Mouse (Mus musculus) limb, embryonic 15.5 days (tissue): Measurements from ENCODE around the gene Gm15557. TPM values are rescaled to one million over a fixed set of nuclear protein-coding genes. Genes with fewer than 3 reads are reported as not detected.

Experiments
- ATAC-seq: fragments of 200-750 bp; cut with Nextera tagmentation; 2 replicates; pipeline ENCODE4 v1.8.0; 2017; ENCODE audit warnings: low read depth, moderate TSS enrichment; ENCODE audit not compliant: insufficient number of reproducible peaks, low FRiP score, low TSS enrichment
- H3K27ac ChIP-seq: fragments of 300-500 bp; sonication (generic); 2 replicates; pipeline ENCODE4 v1.5.1; 2015; ENCODE audit warnings: moderate library complexity, mild to moderate bottlenecking, inconsistent platforms
- H3K27me3 ChIP-seq: fragments of 300-500 bp; sonication (generic); 2 replicates; pipeline ENCODE4 v1.6.1; 2015; ENCODE audit warnings: inconsistent platforms
- H3K36me3 ChIP-seq: fragments of 300-500 bp; sonication (generic); 2 replicates; pipeline ENCODE4 v1.6.1; 2015; ENCODE audit warnings: inconsistent platforms
- H3K4me1 ChIP-seq: fragments of 300-500 bp; sonication (generic); 2 replicates; pipeline ENCODE4 v1.6.1; 2015; ENCODE audit warnings: inconsistent platforms
- H3K4me2 ChIP-seq: fragments of 300-500 bp; sonication (generic); 2 replicates; pipeline ENCODE4 v1.6.1; 2015; ENCODE audit warnings: mild to moderate bottlenecking, inconsistent platforms
- H3K4me3 ChIP-seq: fragments of 300-500 bp; sonication (generic); 2 replicates; pipeline ENCODE4 v1.5.1; 2015; ENCODE audit warnings: mild to moderate bottlenecking, inconsistent platforms
- H3K9ac ChIP-seq: fragments of 300-500 bp; sonication (generic); 2 replicates; pipeline ENCODE4 v1.6.1; 2015; ENCODE audit warnings: inconsistent platforms
- H3K9me3 ChIP-seq: fragments of 300-500 bp; sonication (generic); 2 replicates; pipeline ENCODE4 v1.6.1; 2016; ENCODE audit warnings: inconsistent platforms
- WGBS: fragments of 180-500 bp; shearing (Covaris S2); methylation state at CpG from one replicate; pipeline ENCODE4 v1.1.7; 2015; 5-methylcytosine and 5-hydroxymethylcytosine counted together
- polyA plus RNA-seq: library from polyadenylated mRNA; unstranded; fragments of >200 nt; fragmentation: Nextera tagmentation; extraction: Ambion mirVana; gene quantifications from 2 replicates; pipeline ENCODE4 v1.2.1, GENCODE M21; 2015

Gm15557 gene
- polyA plus RNA-seq, 1 experiment from 2014 or later = 0.13 TPM

DNA sequence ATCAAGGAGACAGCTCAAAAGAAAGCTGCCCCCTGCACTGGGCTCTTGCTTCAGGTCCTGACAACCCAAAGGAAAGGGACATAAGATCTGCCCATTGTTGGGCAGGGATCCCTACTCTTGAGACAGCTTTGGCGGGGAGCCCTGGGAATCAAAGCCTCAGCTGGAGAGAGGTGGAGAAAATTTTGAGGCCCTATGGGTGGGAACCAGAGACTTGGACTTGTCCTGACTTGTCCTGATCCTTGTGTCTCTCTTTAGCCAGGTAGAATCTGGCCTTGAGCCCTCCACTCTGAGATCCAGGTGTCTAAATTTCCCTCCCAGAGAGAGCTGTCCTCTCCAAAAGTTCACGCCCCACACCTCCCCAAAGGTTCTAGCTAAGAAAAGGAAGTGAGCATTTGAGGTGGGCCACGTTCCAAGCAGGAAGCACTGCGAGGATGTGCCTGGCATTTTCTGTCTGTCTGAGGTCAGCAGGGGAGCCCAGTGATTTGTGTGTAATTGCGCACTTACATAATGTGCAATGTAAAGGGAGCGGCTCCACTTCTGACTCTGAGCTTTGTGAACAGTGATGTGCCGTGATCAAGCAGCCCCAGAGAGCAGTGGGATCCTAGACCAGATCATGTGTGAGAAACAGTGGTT lies 515 bp upstream of the Gm15557 start:
- no peak overlapping the region for H3K4me2 ChIP-seq
- WGBS = 67% methylated on average over 7 of the region's 7 CpGs

DNA sequence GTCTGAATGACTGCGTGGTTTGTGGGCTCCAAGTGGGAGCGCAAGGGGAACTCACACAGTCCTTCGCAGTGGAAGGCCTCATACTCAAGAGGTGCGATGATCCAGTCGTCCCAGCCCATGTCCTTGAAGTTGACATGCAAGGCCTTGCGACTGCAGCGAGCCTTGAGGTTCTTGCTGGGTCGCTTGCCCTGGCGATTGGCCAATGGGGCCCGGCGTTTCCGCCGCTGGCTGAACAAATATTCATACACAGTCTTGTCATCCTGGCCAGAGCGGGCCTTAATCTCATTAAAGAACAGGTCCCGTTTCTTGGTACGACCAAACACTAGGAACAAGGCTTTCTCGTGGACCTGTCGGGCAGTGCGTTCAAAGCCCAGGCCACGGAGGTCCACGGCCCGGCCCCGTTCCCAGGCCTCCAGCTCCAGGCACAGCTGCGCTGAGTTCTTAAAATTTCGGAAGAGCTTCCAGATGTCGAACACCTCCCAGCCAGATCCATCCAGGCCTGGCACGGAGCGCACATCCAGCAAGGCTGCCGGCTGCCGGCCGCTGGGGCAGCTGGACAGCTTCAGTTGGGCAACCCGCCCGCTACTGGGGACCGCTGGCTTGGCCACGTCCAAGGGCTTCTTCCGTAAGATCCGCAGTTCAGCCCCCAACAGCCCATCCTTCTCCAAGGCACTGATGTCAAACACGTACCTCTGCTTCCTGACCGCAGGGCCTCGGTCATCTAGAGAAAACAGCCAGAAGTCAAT lies 1.3 kb downstream of the Gm15557 start:
- Histone ChIP-seq H3K9me3 (no peaks in the 10 kb centered on the region), H3K36me3 (no peaks in the 10 kb centered on the region), H3K27ac (0 out of 2 replicates have a peak overlapping the region, but pooled peaks have one; percentile 17), H3K9ac (peak overlapping the region; percentile 7; the same call in 1 of the 2 replicates), H3K4me1 (peaks cover 44% of the 10 kb centered on the region), H3K27me3 (no peaks in the 10 kb centered on the region), H3K4me3 (peak overlapping the region; percentile 36), H3K4me2 (peak overlapping the region; percentile 31)
- no peak for ATAC-seq
- WGBS = 61% methylated on average over 40 of the region's 40 CpGs

More for the DNA sequence above, 515 bp upstream of the Gm15557 start:
- Histone ChIP-seq H3K4me3 (no peak overlapping the region), H3K36me3 (no peaks in the 10 kb centered on the region), H3K27me3 (no peaks in the 10 kb centered on the region), H3K9ac (no peak overlapping the region), H3K4me1 (peaks cover 38% of the 10 kb centered on the region), H3K27ac (no peak overlapping the region), H3K9me3 (no peaks in the 10 kb centered on the region)
- no peak for ATAC-seq

DNA sequence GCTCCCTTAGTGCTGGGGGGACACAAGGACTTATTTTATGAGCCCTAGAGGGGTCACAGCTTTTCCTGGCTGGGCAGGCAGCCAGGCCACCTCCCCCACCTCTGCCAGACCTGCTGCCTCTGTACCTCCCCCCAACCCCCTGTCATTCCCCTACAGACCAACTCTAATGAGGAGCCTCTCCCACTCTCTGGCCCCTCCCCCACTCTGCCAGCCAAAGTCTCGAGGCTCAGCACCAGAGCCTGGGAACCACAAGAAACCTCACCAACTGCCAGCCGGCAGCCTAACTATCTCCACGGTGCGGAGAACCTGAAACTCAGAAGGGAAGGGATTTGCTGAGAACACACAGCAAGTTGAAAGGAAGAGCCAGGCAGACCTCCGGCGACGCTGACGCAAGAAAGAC lies 2.9 kb downstream of the Gm15557 start:
- peak overlapping the region; percentile 40 for H3K4me2 ChIP-seq
- no peaks in the 10 kb centered on the region for H3K27me3 ChIP-seq
- H3K4me3 ChIP-seq = peak overlapping the region; percentile 36
- H3K9ac ChIP-seq = 0 out of 2 replicates have a peak overlapping the region, but pooled peaks have one; percentile 26
- H3K36me3 ChIP-seq = no peaks in the 10 kb centered on the region
- no peak for ATAC-seq
- H3K27ac ChIP-seq = peak overlapping the region; percentile 87; the same call in 1 of the 2 replicates
- H3K4me1 ChIP-seq = peaks cover 44% of the 10 kb centered on the region
- whole genome bisulfite sequencing = 4% methylated on average over 8 of the region's 8 CpGs
- no peaks in the 10 kb centered on the region for H3K9me3 ChIP-seq

DNA sequence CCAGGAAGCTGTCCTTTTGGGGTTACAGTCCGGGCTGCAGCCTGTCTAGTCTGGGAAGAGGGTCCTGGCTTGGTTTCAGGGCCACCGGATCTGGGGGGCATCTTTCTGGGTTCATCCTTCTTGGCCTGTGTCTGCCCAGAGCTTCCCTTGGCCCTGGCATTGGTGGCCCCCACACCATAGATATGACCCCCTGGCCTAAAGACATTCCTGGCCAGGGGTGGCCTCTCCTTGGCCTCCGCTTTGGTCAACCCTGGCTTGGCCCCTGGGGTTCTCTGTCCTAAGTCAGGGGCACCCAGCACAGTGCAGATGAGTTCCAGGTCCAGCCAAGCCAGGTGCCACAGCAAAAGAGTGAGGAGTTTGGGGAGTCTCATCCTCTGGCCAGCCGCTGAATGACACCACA lies 4.2 kb downstream of the Gm15557 start:
- Histone ChIP-seq H3K9me3 (no peaks in the 10 kb centered on the region), H3K4me1 (peaks cover 50% of the 10 kb centered on the region), H3K36me3 (no peaks in the 10 kb centered on the region), H3K4me2 (peak overlapping the region; percentile 40), H3K27ac (peak overlapping the region; percentile 87), H3K27me3 (no peaks in the 10 kb centered on the region), H3K9ac (peak overlapping the region; percentile 26; the same call in 1 of the 2 replicates), H3K4me3 (peak overlapping the region; percentile 36)
- no peak for ATAC-seq
- WGBS = 74% methylated on average over 4 of the region's 4 CpGs

DNA sequence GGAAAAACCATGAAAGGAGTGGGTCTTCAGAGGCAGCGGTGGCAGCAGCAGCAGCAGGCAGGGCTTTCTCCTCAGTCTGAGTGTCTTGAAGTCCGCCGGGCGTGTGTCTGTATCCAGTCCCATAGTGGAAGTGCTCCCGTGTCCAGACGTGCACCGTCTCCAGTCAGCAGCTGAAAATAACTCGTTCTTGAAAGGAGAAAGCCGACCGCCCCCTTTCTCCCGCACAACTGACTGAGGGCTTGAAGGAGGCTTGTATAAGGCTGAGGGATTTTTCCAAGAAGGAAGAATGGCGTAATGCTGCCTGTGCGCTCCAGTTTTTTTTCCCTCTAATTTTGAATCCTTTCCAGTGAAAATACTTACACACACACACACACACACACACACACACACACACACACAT lies 4.6 kb downstream of the Gm15557 start, which contains the start of gene Gdf5:
TSS of gene Gdf5 (minus strand) at position 244 of the 400 bp plus-strand sequence.
- Histone ChIP-seq H3K4me1 (peaks cover 51% of the 10 kb centered on the region), H3K4me2 (peak within 1 kb of the TSS; percentile 40), H3K4me3 (peak within 1 kb of the TSS; percentile 36), H3K36me3 (no peaks in the 10 kb centered on the region), H3K9ac (peak within 1 kb of the TSS; percentile 26; the same call in 1 of the 2 replicates), H3K9me3 (no peaks in the 10 kb centered on the region), H3K27me3 (no peaks in the 10 kb centered on the region), H3K27ac (peak within 1 kb of the TSS; percentile 87)
- peak; percentile 60; the same call in 1 of the 2 replicates for ATAC-seq
- WGBS = 9% methylated on average over 13 of the region's 13 CpGs

DNA sequence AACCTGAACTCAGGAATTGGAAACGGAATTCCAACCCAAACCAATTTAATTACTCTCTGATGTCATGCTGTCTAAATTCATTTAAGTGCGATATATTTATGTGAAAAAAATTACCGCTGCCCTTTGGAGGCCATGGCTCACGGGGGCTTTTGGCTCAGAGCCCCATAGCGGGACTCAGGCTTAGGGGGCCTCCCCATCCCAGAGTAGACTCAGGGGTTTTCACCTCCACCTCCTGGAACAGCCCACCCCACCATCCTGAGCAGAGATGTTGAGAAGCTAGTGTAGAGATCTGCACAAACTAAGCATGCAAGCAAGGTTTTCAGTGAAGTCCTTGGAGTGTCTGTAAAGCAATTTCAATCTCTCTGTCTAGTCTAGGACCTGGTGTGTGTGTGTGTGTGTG lies 5.1 kb downstream of the Gm15557 start:
- H3K4me3 ChIP-seq = peak overlapping the region; percentile 36; the same call in 1 of the 2 replicates
- H3K27ac ChIP-seq = peak overlapping the region; percentile 63; the same call in 1 of the 2 replicates
- no peak for ATAC-seq

DNA sequence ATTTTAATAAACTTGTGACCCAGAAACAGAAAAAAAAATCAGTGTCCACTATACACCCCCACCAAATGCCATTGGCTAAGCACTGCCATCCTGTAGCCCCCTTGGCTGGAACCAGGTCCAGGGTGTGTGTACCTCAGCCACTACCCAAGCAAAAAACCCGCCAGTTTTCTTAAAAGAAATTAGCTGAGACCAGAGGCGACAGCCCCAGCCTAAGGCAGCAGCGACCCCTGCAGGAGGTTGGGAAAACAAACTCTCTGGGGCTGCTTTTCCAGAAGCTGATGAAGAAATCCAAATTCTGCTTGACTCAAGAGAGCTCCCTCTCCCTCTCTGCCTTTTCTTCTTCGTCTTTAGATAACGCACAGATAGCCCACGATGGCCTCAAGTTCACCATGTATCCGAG lies 5.5 kb downstream of the Gm15557 start:
- Histone ChIP-seq H3K9ac (no peak overlapping the region), H3K4me2 (no peak overlapping the region), H3K4me1 (peaks cover 46% of the 10 kb centered on the region), H3K36me3 (no peaks in the 10 kb centered on the region), H3K4me3 (no peak overlapping the region), H3K27ac (0 out of 2 replicates have a peak overlapping the region, but pooled peaks have one; percentile 63), H3K9me3 (no peaks in the 10 kb centered on the region), H3K27me3 (no peaks in the 10 kb centered on the region)
- WGBS = 3% methylated on average over 7 of the region's 7 CpGs
- no peak; the same call in 1 of the 2 replicates for ATAC-seq

More for the DNA sequence above, 5.1 kb downstream of the Gm15557 start:
- no peaks in the 10 kb centered on the region for H3K27me3 ChIP-seq
- H3K4me2 ChIP-seq = peak overlapping the region; percentile 40
- H3K9ac ChIP-seq = no peak overlapping the region
- H3K4me1 ChIP-seq = peaks cover 47% of the 10 kb centered on the region
- H3K36me3 ChIP-seq = no peaks in the 10 kb centered on the region
- H3K9me3 ChIP-seq = no peaks in the 10 kb centered on the region
- 16% methylated on average over 5 of the region's 5 CpGs for WGBS

DNA sequence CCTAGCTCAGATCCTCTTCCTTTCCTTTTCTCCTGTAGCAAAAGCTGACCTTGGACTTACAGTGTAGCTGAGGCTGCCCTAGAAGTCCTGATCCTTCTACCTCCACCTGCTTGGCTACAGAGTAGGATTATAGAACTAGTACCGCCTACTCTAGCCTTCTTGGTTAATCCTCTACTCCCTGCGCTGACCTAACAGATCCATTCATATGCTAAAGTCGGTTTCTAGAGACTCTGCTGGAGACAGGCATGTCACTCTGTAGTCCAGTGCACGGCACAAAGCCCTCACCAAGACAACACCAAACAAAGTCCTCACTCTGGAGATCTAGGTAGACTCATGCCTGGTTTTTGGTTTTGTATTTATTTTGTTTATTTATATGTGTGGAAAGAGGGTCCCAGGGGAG lies 6.0 kb downstream of the Gm15557 start:
- H3K4me3 ChIP-seq = no peak overlapping the region

DNA sequence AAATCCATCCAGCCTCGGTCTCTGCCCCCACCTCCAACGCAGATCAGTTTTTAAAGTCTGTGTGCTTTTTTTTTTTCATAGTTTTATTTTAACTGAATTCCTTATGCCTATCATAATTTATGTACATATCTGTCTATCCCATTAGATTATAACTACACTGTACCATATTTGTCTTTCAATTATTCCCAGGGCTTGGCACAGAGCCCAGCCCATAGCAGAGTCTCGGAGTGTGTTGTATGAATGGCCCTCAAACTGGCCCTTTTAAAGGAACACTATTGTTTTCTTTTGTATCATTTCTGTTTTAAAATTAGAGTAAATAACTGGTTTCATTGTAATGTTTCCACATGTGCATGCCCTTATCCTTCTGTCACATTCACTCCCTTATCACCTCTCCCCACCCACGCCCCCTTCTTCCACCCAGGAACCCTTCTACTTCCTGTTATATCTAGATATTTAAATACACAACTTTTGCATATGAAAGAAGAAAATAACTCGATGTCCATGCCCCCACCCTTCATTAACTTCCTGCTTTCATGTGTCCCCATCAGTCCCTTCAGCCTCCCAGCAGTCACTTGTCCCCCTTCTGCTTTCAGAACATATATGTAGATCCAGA lies 7.0 kb downstream of the Gm15557 start:
- Histone ChIP-seq H3K4me2 (no peak overlapping the region), H3K4me1 (peaks cover 37% of the 10 kb centered on the region), H3K9me3 (no peaks in the 10 kb centered on the region), H3K36me3 (no peaks in the 10 kb centered on the region), H3K27me3 (no peaks in the 10 kb centered on the region), H3K9ac (no peak overlapping the region), H3K27ac (no peak overlapping the region), H3K4me3 (no peak overlapping the region)
- 56% methylated on average over 5 of the region's 5 CpGs for WGBS
- ATAC-seq = no peak

More for the DNA sequence above, 6.0 kb downstream of the Gm15557 start:
- Histone ChIP-seq H3K9ac (no peak overlapping the region), H3K27ac (no peak overlapping the region), H3K27me3 (no peaks in the 10 kb centered on the region), H3K4me2 (no peak overlapping the region), H3K36me3 (no peaks in the 10 kb centered on the region), H3K9me3 (no peaks in the 10 kb centered on the region), H3K4me1 (peaks cover 46% of the 10 kb centered on the region)
- WGBS = 34% methylated on average over 4 of the region's 4 CpGs
- no peak for ATAC-seq

DNA sequence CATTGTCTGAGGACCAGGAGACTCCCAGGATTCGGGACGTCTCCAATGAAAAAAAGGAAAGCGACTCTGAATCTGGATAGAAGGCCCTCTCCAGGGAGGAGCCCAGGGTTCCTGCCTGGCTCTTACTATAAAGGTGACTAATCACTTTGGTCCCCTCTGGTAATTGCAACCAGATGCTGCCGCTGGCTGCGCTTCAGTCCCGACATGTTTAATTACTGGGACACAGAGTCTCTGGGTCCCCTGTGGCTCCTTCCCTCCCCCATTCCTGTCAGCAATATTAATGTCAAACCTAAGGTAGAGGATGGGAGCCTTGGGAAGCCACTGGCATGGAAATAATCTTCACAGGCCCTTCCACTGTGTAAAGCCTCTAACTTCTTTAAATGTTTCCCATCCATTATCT lies 8.8 kb downstream of the Gm15557 start:
- no peak overlapping the region for H3K4me3 ChIP-seq
- no peaks in the 10 kb centered on the region for H3K9me3 ChIP-seq
- WGBS = 5% methylated on average over 6 of the region's 6 CpGs
- peaks cover 24% of the 10 kb centered on the region for H3K4me1 ChIP-seq
- no peaks in the 10 kb centered on the region for H3K27me3 ChIP-seq
- no peak for ATAC-seq
- H3K4me2 ChIP-seq = no peak overlapping the region
- H3K27ac ChIP-seq = no peak overlapping the region
- no peaks in the 10 kb centered on the region for H3K36me3 ChIP-seq
- no peak overlapping the region for H3K9ac ChIP-seq

DNA sequence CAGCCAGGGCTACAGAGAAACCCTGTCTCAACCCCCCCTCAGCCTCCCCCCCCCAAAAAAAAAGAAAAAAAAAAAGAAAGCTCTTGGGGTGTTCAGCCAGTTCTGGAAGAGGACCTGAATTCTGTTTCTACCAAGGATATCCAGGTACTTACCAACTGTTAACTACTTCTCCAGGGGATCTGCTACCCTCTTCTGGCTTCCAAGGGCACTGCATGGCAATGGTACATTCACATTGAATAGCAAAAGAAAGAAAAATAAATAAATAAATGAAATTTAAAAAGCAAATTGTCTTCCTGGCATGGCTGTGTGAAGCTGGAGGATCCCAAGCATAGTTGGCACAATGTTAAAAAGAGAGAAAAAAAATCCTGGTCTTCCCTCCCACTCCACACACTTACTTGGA lies 11.5 kb downstream of the Gm15557 start:
- Histone ChIP-seq H3K36me3 (no peaks in the 10 kb centered on the region), H3K4me1 (peaks cover 11% of the 10 kb centered on the region), H3K9ac (no peak overlapping the region), H3K27me3 (no peaks in the 10 kb centered on the region), H3K9me3 (no peaks in the 10 kb centered on the region), H3K27ac (no peak overlapping the region), H3K4me2 (no peak overlapping the region), H3K4me3 (no peak overlapping the region)
- no peak for ATAC-seq
